Mouse (Mus musculus) 416B (cell line): ENCODE data around the gene Sfxn3.
"Not testable (repeated sequence)": the region's sequence is repeated elsewhere in the genome, so short reads cannot be mapped to it uniquely, and the experiment has no call there.

ENCODE experiments used
- DNase-seq: peaks from one replicate; pipeline ENCODE4 v3.0.0; 2011; ENCODE audit warnings: low read depth

The Sfxn3 gene

GRCm38 (mm10) chr19:45018351-45018831 is 28.9 kb upstream of the Sfxn3 start:
- peak; percentile 38 for DNase-seq

DNA sequence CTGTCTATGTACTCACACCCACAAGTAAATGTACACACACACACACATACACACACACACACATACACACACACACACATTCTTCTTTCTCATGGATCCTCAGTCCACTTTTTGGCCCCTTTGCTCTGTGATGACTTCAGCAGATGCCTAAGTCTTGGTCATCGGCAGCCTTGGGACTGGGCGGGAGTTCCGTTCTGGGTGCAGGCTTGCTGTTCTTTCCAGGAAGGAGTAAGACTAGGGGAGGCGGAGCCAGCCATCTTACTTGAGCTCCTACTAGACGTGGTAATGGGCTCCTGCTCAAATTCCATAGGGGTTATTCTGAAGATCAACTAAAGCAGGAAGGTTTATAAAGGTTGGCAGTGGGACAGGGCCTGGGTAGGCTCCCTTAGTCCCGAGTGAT is 27.0 kb upstream of the Sfxn3 start:
- DNase-seq: peak; percentile 42

DNA sequence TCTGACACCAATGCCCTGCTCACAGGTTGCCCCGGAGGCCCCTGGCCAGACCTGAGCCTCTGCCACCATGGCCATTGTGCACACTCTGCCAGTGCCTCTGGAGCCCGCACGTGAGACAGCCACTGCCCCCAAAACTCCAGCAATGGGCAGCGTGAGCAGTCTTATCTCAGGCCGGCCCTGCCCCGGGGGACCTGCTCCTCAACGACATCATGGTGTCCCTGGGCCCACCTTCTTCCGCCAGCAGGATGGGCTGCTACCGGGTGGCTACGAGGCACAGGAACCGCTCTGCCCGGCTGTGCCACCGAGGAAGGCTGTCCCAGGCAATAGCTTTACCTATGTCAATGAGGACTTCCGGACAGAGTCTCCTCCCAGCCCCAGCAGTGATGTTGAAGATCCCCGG is 25.9 kb upstream of the Sfxn3 start:
- no peak for DNase-seq

DNA sequence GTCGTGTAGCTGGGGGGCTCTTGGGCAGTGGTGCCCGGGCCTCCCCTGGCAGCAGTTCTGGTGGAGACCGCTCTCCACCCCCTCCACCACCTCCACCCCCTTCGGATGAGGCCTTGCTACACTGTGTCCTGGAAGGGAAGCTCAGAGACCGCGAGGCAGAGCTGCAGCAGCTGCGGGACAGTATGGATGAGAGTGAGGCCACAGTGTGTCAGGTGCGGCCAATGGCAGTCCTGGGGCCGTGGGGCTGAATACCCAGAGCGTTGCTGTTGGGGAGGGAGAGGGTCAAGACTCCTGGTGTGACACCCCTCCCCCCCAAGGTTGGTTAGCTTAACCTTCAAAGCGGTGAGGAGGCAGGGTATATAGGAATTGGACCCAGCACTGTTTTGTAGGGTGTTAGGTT is 23.3 kb upstream of the Sfxn3 start:
- DNase-seq: no peak

GRCm38 (mm10) chr19:45024775-45025174 is 22.5 kb upstream of the Sfxn3 start:
- DNase-seq: no peak

DNA sequence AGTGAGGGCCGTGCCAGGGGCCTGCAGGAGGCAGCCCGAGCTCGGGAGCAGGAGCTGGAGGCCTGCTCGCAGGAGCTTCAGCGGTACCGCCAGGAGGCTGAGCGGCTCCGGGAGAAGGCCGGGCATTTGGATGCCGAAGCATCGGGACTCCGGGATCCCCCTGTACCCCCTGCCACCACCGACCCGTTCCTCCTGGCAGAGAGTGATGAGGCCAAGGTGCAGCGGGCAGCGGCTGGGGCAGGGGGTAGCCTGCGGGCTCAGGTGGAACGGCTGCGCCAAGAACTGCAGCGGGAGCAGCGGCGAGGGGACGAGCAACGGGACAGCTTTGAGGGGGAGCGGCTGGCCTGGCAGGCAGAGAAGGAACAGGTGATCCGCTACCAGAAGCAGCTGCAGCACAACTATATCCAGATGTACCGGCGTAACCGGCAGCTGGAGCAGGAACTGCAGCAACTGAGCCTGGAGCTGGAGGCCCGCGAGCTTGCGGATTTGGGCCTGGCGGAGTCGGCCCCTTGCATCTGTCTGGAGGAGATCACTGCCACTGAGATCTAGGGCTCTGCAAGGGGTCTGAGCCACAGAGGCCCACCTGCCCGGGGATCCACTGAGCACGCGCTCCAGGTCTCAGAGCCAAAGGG is 21.2 kb upstream of the Sfxn3 start:
- no peak for DNase-seq

DNA sequence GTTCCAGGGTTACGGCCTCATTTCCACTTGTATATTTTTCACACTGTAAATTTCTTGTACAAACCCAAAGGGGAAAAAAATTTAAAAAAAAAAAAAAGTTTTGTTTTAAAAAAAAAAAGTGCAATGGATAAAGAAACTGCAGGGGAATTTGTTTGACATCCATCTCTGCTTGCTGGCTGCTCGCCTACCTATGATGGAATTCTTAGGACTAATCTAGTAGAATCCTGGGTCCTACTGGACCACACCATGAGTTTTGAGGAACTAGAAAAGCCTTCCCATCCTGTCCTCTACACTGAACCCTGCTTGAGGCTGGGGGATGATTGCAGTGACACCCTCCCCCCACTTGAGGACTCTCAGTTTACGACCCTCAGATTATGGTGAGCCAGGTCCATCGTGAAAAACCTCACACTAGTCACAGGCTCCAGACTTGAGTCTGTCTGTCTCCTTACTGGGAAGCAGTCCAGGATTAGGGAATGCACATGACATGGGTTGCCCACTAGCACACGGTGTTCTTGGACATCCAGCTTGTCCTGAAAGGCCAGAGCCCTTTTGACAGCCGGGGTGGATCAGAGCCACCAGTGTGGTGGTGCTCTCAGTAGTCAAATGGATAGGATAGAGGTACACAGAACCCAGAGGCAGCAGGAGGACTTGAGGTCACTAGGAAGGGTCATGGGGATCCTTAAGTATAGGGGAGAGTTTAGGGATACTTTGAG is 20.2 kb upstream of the Sfxn3 start:
- DNase-seq: no peak

DNA sequence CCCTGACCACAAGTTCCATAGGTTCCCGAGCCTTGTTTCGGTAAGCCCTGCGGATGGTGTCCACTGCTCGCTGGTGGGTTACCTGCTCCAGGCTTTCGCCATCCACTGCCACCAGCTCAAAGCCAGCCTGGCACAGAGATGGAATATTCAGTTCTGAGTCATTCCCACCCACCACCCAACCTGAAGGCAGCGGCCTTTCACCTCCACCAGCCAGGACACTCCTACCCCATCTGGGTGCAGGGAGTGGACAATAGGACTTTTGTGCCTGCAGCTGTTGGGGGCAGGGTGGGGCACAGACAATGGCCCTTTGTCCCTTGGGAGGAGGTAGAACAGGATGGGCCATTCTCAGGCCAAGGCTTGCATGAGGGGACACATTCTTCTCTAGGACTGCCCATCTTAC is 19.5 kb upstream of the Sfxn3 start:
- no peak for DNase-seq

DNA sequence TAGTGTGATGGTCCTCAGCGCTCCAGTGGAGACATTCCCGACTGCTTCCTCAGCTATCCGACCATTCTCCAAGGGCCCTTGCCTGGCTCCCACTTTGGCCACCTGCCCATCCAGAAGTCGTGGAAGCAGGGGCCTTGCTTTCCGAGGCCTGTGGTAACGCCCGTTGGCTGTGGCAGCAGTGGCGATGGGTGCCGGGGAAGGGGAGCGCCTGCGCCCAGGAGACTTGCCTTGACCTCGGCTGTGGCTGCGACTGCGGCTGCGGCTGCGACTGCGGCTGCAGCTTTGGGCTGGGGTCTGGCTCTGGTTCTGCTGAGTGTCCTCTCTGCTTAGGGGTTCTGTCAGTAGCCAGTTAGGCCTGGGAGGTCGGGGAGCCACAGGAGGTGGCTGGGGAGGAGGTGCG is 18.6 kb upstream of the Sfxn3 start:
- no peak for DNase-seq

- no peak for DNase-seq
These were observed 17.7 kb upstream of the Sfxn3 start for GRCm38 (mm10) chr19:45029571-45029970.

- DNase-seq: peak; percentile 69
These were observed 17.2 kb upstream of the Sfxn3 start for GRCm38 (mm10) chr19:45030111-45030510.

DNA sequence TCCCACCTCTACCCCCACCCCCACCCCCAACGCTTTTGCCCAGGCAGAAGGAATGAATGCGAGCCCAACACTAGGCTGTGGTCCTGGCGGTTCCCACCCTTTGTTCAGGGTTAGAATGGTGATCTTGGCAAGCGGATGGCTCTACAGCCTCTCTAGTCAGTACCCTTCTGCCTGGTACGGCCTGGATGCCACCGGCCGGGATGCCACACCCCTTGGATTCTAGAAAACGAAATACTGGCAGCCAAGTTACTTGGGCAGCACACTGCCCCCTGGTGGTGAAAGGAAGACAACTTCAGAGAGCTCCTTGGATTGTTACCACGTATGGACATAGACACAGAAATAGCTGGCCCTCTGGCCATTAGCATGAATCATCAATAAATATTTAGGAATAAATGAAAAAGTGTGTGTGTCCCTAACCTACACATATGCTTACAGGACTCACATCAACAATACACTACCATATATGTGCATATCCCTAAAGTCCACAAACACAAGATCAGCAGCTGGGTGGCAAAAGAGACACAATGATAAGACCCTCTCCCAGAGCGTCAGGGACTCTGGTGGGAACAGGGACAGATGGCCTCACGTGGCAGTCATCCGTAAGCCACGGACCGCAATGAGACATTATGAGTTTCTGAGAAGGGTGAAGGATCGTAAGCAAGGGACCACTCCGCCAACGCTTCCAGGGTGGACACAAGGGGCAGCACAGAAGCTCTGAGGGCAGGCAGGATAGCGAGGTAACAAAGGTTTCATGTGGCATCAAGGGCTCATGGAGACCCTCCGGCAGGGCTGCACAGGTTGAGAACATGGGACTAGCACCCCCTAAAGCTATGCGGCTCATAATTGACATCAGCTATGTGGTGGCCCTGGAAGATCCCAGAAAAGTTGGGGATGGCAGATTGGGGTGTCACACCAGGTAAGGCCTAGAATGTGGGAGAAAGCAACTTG is 16.3 kb upstream of the Sfxn3 start:
- DNase-seq: peak; percentile 92

DNA sequence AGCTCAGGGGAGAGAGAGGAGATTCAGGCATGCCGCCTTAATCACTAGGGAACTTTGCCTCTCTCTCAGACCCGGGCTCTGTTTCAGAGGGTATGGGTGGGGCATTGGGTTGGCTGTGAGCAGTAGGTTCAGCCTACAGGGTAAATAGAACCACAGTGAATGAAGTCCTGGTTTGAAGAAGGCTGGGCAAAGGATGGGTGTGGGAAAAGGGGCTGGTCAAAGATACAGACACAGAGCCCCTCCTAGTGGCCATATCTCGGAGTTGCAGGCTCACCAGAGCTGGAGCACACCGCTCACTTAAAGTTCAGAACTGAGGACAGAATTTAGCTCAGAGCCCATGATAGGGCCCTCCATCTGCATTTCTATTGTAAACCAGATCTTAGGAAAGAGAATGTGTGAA is 15.5 kb upstream of the Sfxn3 start:
- peak; percentile 87 for DNase-seq

- peak; percentile 78 for DNase-seq
These were observed 14.6 kb upstream of the Sfxn3 start for GRCm38 (mm10) chr19:45032570-45033332.

GRCm38 (mm10) chr19:45036867-45037266 is 10.4 kb upstream of the Sfxn3 start:
- peak; percentile 78 for DNase-seq

- DNase-seq: not testable (repeated sequence)
These were observed 9.1 kb upstream of the Sfxn3 start for GRCm38 (mm10) chr19:45038198-45038597.

DNA sequence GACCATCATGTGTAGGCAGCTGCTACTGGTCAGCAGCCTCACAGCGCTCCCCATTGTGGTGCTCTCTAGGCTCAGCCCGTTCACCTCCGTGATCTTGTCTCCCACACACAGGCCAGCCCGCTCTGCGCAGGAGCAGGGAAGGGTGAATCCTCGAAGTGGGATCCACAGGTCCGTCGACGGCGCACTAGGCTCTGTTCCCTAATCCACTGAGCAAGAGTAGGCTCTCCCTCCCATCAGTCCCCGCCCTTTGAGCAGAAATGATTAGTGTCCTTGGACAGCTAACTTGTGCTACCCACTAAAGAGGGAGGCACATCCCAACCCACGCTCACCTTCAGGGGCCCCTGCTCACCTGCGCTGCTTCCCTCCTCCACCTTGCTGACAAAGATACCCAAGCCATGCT is 7.1 kb upstream of the Sfxn3 start:
- DNase-seq: no peak

DNA sequence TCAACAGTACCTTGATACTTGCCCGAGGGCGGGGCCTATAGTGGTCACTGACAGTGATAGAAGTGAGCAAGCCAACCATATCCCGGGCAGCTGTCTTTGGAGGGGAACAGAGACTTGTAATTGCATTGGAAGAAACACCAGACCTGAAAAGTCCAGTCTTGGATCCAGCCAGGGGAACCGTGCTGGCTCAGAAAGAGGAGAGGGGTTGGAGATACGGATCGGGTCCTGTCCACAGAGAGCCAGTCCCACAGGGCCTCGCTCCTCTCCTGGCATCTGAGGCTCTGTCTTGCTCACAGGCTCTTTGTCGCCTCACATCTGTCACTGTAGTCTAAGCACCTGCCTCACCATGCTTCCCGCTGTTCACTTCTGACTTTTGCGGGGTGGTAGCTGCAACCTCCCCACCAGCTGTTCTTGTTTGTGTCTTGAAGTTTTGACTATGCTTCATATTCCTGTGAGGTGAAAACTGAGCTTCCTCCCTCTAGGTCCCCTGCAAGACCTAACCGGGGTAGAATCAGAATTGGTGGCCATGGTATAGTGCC is 2.8 kb upstream of the Sfxn3 start:
- no peak for DNase-seq

GRCm38 (mm10) chr19:45045236-45045635 is 2.1 kb upstream of the Sfxn3 start:
- no peak for DNase-seq

- no peak for DNase-seq
These were observed 1.7 kb upstream of the Sfxn3 start, which contains the start of gene Pdzd7 for GRCm38 (mm10) chr19:45045651-45046050. Pdzd7 (minus strand) TSS chr19:45045717.

GRCm38 (mm10) chr19:45046523-45047321 is 581 bp upstream of the Sfxn3 start:
- DNase-seq: no peak
